ENCODE assay signal across 34 mouse cellular contexts in the genomic region with DNA sequence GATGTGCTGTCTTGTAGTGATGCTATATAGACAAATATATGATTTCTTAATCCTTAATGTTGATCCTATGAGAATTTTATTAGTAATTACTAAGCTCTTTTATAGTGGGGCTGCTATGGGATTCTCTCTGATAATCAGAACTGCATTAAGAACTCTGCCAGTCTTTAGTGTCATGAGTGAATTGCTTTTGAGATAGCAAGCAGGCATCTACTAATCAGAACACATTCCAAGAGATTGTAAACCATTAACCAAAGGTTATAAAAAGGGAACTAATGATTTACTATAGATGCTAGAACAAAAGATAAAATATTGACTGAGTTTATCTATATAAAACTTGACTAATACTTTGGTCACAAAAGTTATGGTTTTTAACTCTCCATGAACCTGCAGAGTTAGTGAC. TPM values are rescaled to one million over a fixed set of nuclear protein-coding genes. Genes with fewer than 3 reads are reported as not detected.
"Had no signal": no experiment of that assay in that cellular context is flagged by ENCODE, and none has a peak within 500 bp of the region (broad histone marks: within the 10 kb centered on the region; RNA-seq: fewer than 3 reads in every experiment).

No protein-coding gene starts in this region.

- H3K9me3 ChIP-seq: heart, embryonic 10.5 days; heart, embryonic 12.5 days; heart, embryonic 13.5 days; heart, embryonic 15.5 days; hindbrain, embryonic 10.5 days; hindbrain, embryonic 12.5 days; hindbrain, embryonic 13.5 days; hindbrain, embryonic 15.5 days; kidney, embryonic 15.5 days had no signal

- DNase-seq: heart, postnatal 10 days; heart, postnatal 14 days; heart, postnatal 36 days; heart, postnatal 4 days; kidney, adult 11 months; kidney, adult 18-20 months; kidney, adult 2 months; kidney, adult 8-10 months; kidney, adult 9 months; kidney, postnatal 10 days; kidney, postnatal 14 days; kidney, postnatal 25 days; kidney, postnatal 36 days; kidney, postnatal 4 days; layer of hippocampus, adult 9-11 months; layer of hippocampus, postnatal 36 days had no signal

- H3K36me3 ChIP-seq: heart, embryonic 10.5 days; heart, embryonic 12.5 days; heart, embryonic 13.5 days; heart, embryonic 15.5 days; hindbrain, embryonic 10.5 days; hindbrain, embryonic 12.5 days; hindbrain, embryonic 13.5 days; hindbrain, embryonic 15.5 days; kidney, embryonic 15.5 days had no signal

- H3K27ac ChIP-seq: heart, embryonic 10.5 days; heart, embryonic 13.5 days; heart, embryonic 15.5 days; hindbrain, embryonic 10.5 days; hindbrain, embryonic 12.5 days; hindbrain, embryonic 13.5 days; hindbrain, embryonic 14.5 days; hindbrain, embryonic 15.5 days; hindbrain, postnatal 0 days; kidney, embryonic 15.5 days; kidney, postnatal 0 days; layer of hippocampus, adult 2 months; left cerebral cortex, adult 2 months had no signal

- ATAC-seq: hindbrain, embryonic 16.5 days; hindbrain, postnatal 0 days; inflammation-experienced regulatory T-cells, adult 6 months had no signal

- H3K4me3 ChIP-seq: heart, embryonic 10.5 days; heart, embryonic 12.5 days; heart, embryonic 13.5 days; heart, embryonic 15.5 days; hindbrain, embryonic 10.5 days; hindbrain, embryonic 12.5 days; hindbrain, embryonic 13.5 days; hindbrain, embryonic 15.5 days; kidney, embryonic 15.5 days; layer of hippocampus, adult 2 months; left cerebral cortex, adult 2 months had no signal

- H3K27me3 ChIP-seq: heart, embryonic 12.5 days; heart, embryonic 13.5 days; heart, embryonic 15.5 days; hindbrain, embryonic 12.5 days; hindbrain, embryonic 13.5 days; hindbrain, embryonic 15.5 days; kidney, embryonic 15.5 days had no signal

- H3K4me1 ChIP-seq: heart, embryonic 10.5 days; heart, embryonic 12.5 days; hindbrain, embryonic 10.5 days; hindbrain, embryonic 12.5 days; hindbrain, embryonic 13.5 days; hindbrain, embryonic 15.5 days; kidney, embryonic 15.5 days had no signal

- H3K9ac ChIP-seq: heart, embryonic 12.5 days; heart, embryonic 13.5 days; heart, embryonic 15.5 days; hindbrain, embryonic 12.5 days; hindbrain, embryonic 13.5 days; hindbrain, embryonic 14.5 days; hindbrain, embryonic 15.5 days; kidney, embryonic 15.5 days had no signal

- H3K4me2 ChIP-seq: heart, embryonic 11.5 days; heart, embryonic 12.5 days; heart, embryonic 13.5 days; heart, embryonic 15.5 days; hindbrain, embryonic 12.5 days; hindbrain, embryonic 13.5 days; hindbrain, embryonic 14.5 days; hindbrain, embryonic 15.5 days; kidney, embryonic 15.5 days had no signal

RNA-seq across cellular contexts. Expression of gene Ccn2, which starts 8.5 kb away (rescaled TPM):
- total RNA-seq: hematopoietic stem cell, adult 5-6 weeks had no signal
- polyA plus RNA-seq: inflammation-experienced regulatory T-cells, adult 6 months had no signal
